Mouse (Mus musculus) kidney, adult 2 months (tissue): ENCODE measurements around the gene Gria1.

Experiments used
- CTCF ChIP-seq: fragments of 200-500 bp; conservative IDR thresholded peaks from 2 replicates; pipeline ENCODE4 v1.5.1; 2011; ENCODE audit warnings: low read depth, mild to moderate bottlenecking, control low read depth, low read length, moderate library complexity, mixed read lengths; ENCODE audit not compliant: insufficient read depth, insufficient read length
- POLR2A ChIP-seq: fragments of 200-500 bp; IDR thresholded peaks from one replicate; pipeline ENCODE4 v1.6.1; 2011; ENCODE audit warnings: low read depth, low read length, control low read depth

- TF ChIP-seq CTCF (no peak), POLR2A (no peak)
These were observed 148.9 kb downstream of the Gria1 start for GRCm38 (mm10) chr11:57160076-57160475.
